Mouse (Mus musculus): Measurements from ENCODE around the gene Ncor2. TPM values are rescaled to one million over a fixed set of nuclear protein-coding genes. Genes with fewer than 3 reads are reported as not detected.

Ncor2 gene
- polyA plus RNA-seq, 1 experiment, result 75.8 TPM

GRCm38 (mm10) chr5:125102907-125103306, 76.1 kb downstream of the Ncor2 start:
- Histone ChIP-seq H3K4me1 (replicated peaks; ENCODE audit: control insufficient read depth, insufficient read depth, low read length) (peaks cover 21% of the 10 kb centered on the region), H3K27ac (ENCODE audit: control insufficient read depth, insufficient read depth, low read length) (no peak overlapping the region), H3K27me3 (ENCODE audit: control insufficient read depth, insufficient read depth, low read length) (no peaks in the 10 kb centered on the region), H3K36me3 (ENCODE audit: control insufficient read depth, insufficient read depth, low read length) (peaks cover 2% of the 10 kb centered on the region), H3K4me3 (ENCODE audit: control insufficient read depth, insufficient read depth, low read length) (no peak overlapping the region)
- no peak for TF ChIP-seq CTCF (IDR thresholded peaks at IDR 0.05; ENCODE audit: borderline replicate concordance, control insufficient read depth, extremely low read depth, insufficient read depth, low read length, poor library complexity)
- TF ChIP-seq POLR2A (IDR thresholded peaks at IDR 0.05; ENCODE audit: control insufficient read depth, extremely low read depth, insufficient read depth, low read length, poor library complexity), result no peak
- 93% methylated on average over 7 of the region's 7 CpGs for WGBS
- no peak for DNase-seq

- WGBS, result 72% methylated on average over 8 of the region's 8 CpGs
- Histone ChIP-seq H3K4me1 (replicated peaks; ENCODE audit: control insufficient read depth, insufficient read depth, low read length) (peaks cover 21% of the 10 kb centered on the region), H3K27me3 (ENCODE audit: control insufficient read depth, insufficient read depth, low read length) (no peaks in the 10 kb centered on the region), H3K27ac (ENCODE audit: control insufficient read depth, insufficient read depth, low read length) (no peak overlapping the region), H3K4me3 (ENCODE audit: control insufficient read depth, insufficient read depth, low read length) (no peak overlapping the region), H3K36me3 (ENCODE audit: control insufficient read depth, insufficient read depth, low read length) (peaks cover 7% of the 10 kb centered on the region)
- DNase-seq, result no peak
- TF ChIP-seq CTCF (IDR thresholded peaks at IDR 0.05; ENCODE audit: borderline replicate concordance, control insufficient read depth, extremely low read depth, insufficient read depth, low read length, poor library complexity) (no peak), POLR2A (IDR thresholded peaks at IDR 0.05; ENCODE audit: control insufficient read depth, extremely low read depth, insufficient read depth, low read length, poor library complexity) (no peak)
Observed at GRCm38 (mm10) chr5:125102352-125102751, 76.7 kb downstream of the Ncor2 start.

GRCm38 (mm10) chr5:125099785-125100350, 79.2 kb downstream of the Ncor2 start:
- Histone ChIP-seq H3K4me1 (replicated peaks; ENCODE audit: control insufficient read depth, insufficient read depth, low read length) (peaks cover 2% of the 10 kb centered on the region), H3K27ac (ENCODE audit: control insufficient read depth, insufficient read depth, low read length) (no peak overlapping the region), H3K27me3 (ENCODE audit: control insufficient read depth, insufficient read depth, low read length) (no peaks in the 10 kb centered on the region), H3K36me3 (ENCODE audit: control insufficient read depth, insufficient read depth, low read length) (peaks cover 16% of the 10 kb centered on the region), H3K4me3 (ENCODE audit: control insufficient read depth, insufficient read depth, low read length) (no peak overlapping the region)
- WGBS, result 93% methylated on average over 5 of the region's 5 CpGs
- no peak for DNase-seq
- TF ChIP-seq POLR2A (IDR thresholded peaks at IDR 0.05; ENCODE audit: control insufficient read depth, extremely low read depth, insufficient read depth, low read length, poor library complexity) (no peak), CTCF (IDR thresholded peaks at IDR 0.05; ENCODE audit: borderline replicate concordance, control insufficient read depth, extremely low read depth, insufficient read depth, low read length, poor library complexity) (no peak)

- no peak for DNase-seq
- Histone ChIP-seq H3K36me3 (ENCODE audit: control insufficient read depth, insufficient read depth, low read length) (peaks cover 16% of the 10 kb centered on the region), H3K4me3 (ENCODE audit: control insufficient read depth, insufficient read depth, low read length) (no peak overlapping the region), H3K27ac (ENCODE audit: control insufficient read depth, insufficient read depth, low read length) (no peak overlapping the region), H3K4me1 (replicated peaks; ENCODE audit: control insufficient read depth, insufficient read depth, low read length) (no peaks in the 10 kb centered on the region), H3K27me3 (ENCODE audit: control insufficient read depth, insufficient read depth, low read length) (no peaks in the 10 kb centered on the region)
- TF ChIP-seq CTCF (IDR thresholded peaks at IDR 0.05; ENCODE audit: borderline replicate concordance, control insufficient read depth, extremely low read depth, insufficient read depth, low read length, poor library complexity), result no peak
- TF ChIP-seq POLR2A (IDR thresholded peaks at IDR 0.05; ENCODE audit: control insufficient read depth, extremely low read depth, insufficient read depth, low read length, poor library complexity), result no peak
- WGBS, result 92% methylated on average over 9 of the region's 9 CpGs
Observed at GRCm38 (mm10) chr5:125098692-125099091, 80.3 kb downstream of the Ncor2 start.

GRCm38 (mm10) chr5:125096368-125096767, 82.7 kb downstream of the Ncor2 start:
- H3K4me3 ChIP-seq (ENCODE audit: control insufficient read depth, insufficient read depth, low read length), result no peak overlapping the region
- WGBS, result 96% methylated on average over 11 of the region's 11 CpGs
- TF ChIP-seq POLR2A (IDR thresholded peaks at IDR 0.05; ENCODE audit: control insufficient read depth, extremely low read depth, insufficient read depth, low read length, poor library complexity) (no peak), CTCF (IDR thresholded peaks at IDR 0.05; ENCODE audit: borderline replicate concordance, control insufficient read depth, extremely low read depth, insufficient read depth, low read length, poor library complexity) (no peak)
- H3K27ac ChIP-seq (ENCODE audit: control insufficient read depth, insufficient read depth, low read length), result no peak overlapping the region
- no peaks in the 10 kb centered on the region for H3K4me1 ChIP-seq (replicated peaks; ENCODE audit: control insufficient read depth, insufficient read depth, low read length)
- no peaks in the 10 kb centered on the region for H3K27me3 ChIP-seq (ENCODE audit: control insufficient read depth, insufficient read depth, low read length)
- H3K36me3 ChIP-seq (ENCODE audit: control insufficient read depth, insufficient read depth, low read length), result peaks cover 16% of the 10 kb centered on the region
- DNase-seq, result no peak

- TF ChIP-seq POLR2A (IDR thresholded peaks at IDR 0.05; ENCODE audit: control insufficient read depth, extremely low read depth, insufficient read depth, low read length, poor library complexity) (no peak), CTCF (IDR thresholded peaks at IDR 0.05; ENCODE audit: borderline replicate concordance, control insufficient read depth, extremely low read depth, insufficient read depth, low read length, poor library complexity) (no peak)
- H3K36me3 ChIP-seq (ENCODE audit: control insufficient read depth, insufficient read depth, low read length), result peaks cover 16% of the 10 kb centered on the region
- no peak overlapping the region for H3K27ac ChIP-seq (ENCODE audit: control insufficient read depth, insufficient read depth, low read length)
- H3K27me3 ChIP-seq (ENCODE audit: control insufficient read depth, insufficient read depth, low read length), result no peaks in the 10 kb centered on the region
- no peaks in the 10 kb centered on the region for H3K4me1 ChIP-seq (replicated peaks; ENCODE audit: control insufficient read depth, insufficient read depth, low read length)
- no peak overlapping the region for H3K4me3 ChIP-seq (ENCODE audit: control insufficient read depth, insufficient read depth, low read length)
- 96% methylated on average over 14 of the region's 14 CpGs for WGBS
- no peak for DNase-seq
Observed at GRCm38 (mm10) chr5:125095525-125096175, 83.4 kb downstream of the Ncor2 start.

All from thymus, adult 2 months (tissue).